Mouse (Mus musculus) CH12.LX (cell line): Measurements from ENCODE around the gene Cebpb. TPM values are rescaled to one million over a fixed set of nuclear protein-coding genes. Genes with fewer than 3 reads are reported as not detected.

Experiments
- DNase-seq: peaks from one replicate; pipeline ENCODE4 v3.0.0-alpha.2; 2013; ENCODE audit errors: extremely low read depth
- H3K27ac ChIP-seq: 2 replicates; pipeline ENCODE4 v1.5.1; 2012; ENCODE audit warnings: low read depth, mild to moderate bottlenecking, control low read depth, moderate library complexity; ENCODE audit not compliant: insufficient read depth
- H3K27me3 ChIP-seq: replicated peaks from 2 replicates; pipeline ENCODE3; 2012; ENCODE audit warnings: inconsistent platforms
- H3K36me3 ChIP-seq, 2 experiments: replicated peaks in 1 of 2; 2 replicates each; pipeline versions ENCODE3 to v1.6.1; 2012; ENCODE audit warnings: inconsistent platforms in 1 of 2, low read length in 1 of 2, mild to moderate bottlenecking in 1 of 2, mixed read lengths in 1 of 2, moderate library complexity in 1 of 2; ENCODE audit not compliant: control insufficient read depth in 1 of 2, insufficient read depth in 1 of 2
- H3K4me1 ChIP-seq, 2 experiments: 2 replicates each; pipeline ENCODE4 v1.6.1; 2012; ENCODE audit warnings: inconsistent platforms in 1 of 2, moderate library complexity in 1 of 2; ENCODE audit not compliant: insufficient read depth in 2 of 2, control insufficient read depth in 1 of 2
- H3K4me2 ChIP-seq: 2 replicates; pipeline ENCODE4 v1.6.1; 2012; ENCODE audit warnings: low read depth, mild to moderate bottlenecking, control low read depth; ENCODE audit not compliant: poor library complexity, insufficient read depth, severe bottlenecking
- H3K4me3 ChIP-seq, 3 experiments: fragments of 150-350 bp in 1 of 3; sonication (generic) in 1 of 3; replicated peaks in 1 of 3; 2 replicates each; pipeline versions ENCODE3 to v1.5.1; 2011 to 2012; ENCODE audit warnings: low read depth in 2 of 3, low read length in 2 of 3, mild to moderate bottlenecking in 2 of 3, moderate library complexity in 2 of 3, control low read depth in 1 of 3, improper control_type of control experiment in 1 of 3, inconsistent platforms in 1 of 3, mixed read lengths in 1 of 3; ENCODE audit not compliant: poor library complexity in 1 of 3
- H3K79me2 ChIP-seq: replicated peaks from 2 replicates; pipeline ENCODE4 v1.6.1; 2012; ENCODE audit warnings: mild to moderate bottlenecking, moderate library complexity; ENCODE audit not compliant: control insufficient read depth, poor library complexity, insufficient read depth, severe bottlenecking; ENCODE audit errors: extremely low read depth
- H3K9ac ChIP-seq: 2 replicates; pipeline ENCODE4 v1.6.1; 2012; ENCODE audit warnings: low read depth, mild to moderate bottlenecking, control low read depth, moderate library complexity; ENCODE audit not compliant: insufficient read depth
- H3K9me3 ChIP-seq: replicated peaks from 2 replicates; pipeline ENCODE3; 2012; ENCODE audit warnings: low read length, inconsistent platforms, mixed read lengths
- CHD2 ChIP-seq: IDR thresholded peaks from 2 replicates; pipeline ENCODE4 v1.6.1; 2011; ENCODE audit warnings: low read length, improper control_type of control experiment
- CTCF ChIP-seq, 2 experiments: IDR thresholded peaks in 1 of 2; conservative IDR thresholded peaks in 1 of 2; 2 replicates each; pipeline ENCODE4 v1.5.1; 2011 to 2012; ENCODE audit warnings: low read depth in 2 of 2, low read length in 2 of 2, improper control_type of control experiment in 1 of 2, inconsistent platforms in 1 of 2, mild to moderate bottlenecking in 1 of 2, moderate library complexity in 1 of 2
- E2F4 ChIP-seq: IDR thresholded peaks from 2 replicates; pipeline ENCODE4 v1.6.1; 2011; ENCODE audit warnings: low read depth, low read length, improper control_type of control experiment; ENCODE audit not compliant: insufficient replicate concordance
- ELF1 ChIP-seq: IDR thresholded peaks from 2 replicates; pipeline ENCODE4 v1.6.1; 2014; ENCODE audit warnings: low read depth, mild to moderate bottlenecking, inconsistent platforms, low read length, improper control_type of control experiment
- ETS1 ChIP-seq: conservative IDR thresholded peaks from 2 replicates; pipeline ENCODE4 v1.6.1; 2012; ENCODE audit warnings: low read depth, mild to moderate bottlenecking, inconsistent platforms, low read length, improper control_type of control experiment, moderate library complexity
- GABPA ChIP-seq: IDR thresholded peaks from 2 replicates; pipeline ENCODE4 v1.6.1; 2012; ENCODE audit warnings: low read depth, low read length, improper control_type of control experiment, inconsistent platforms; ENCODE audit not compliant: insufficient replicate concordance
- HCFC1 ChIP-seq: IDR thresholded peaks from 2 replicates; pipeline ENCODE4 v1.6.1; 2012; ENCODE audit warnings: low read depth, mild to moderate bottlenecking, inconsistent platforms, low read length, improper control_type of control experiment
- IRF4 ChIP-seq: IDR thresholded peaks from 2 replicates; pipeline ENCODE4 v1.6.1; 2014; ENCODE audit warnings: low read depth, mild to moderate bottlenecking, inconsistent platforms, low read length, improper control_type of control experiment
- JUN ChIP-seq: IDR thresholded peaks from 2 replicates; pipeline ENCODE4 v1.6.1; 2011; ENCODE audit warnings: low read depth, mild to moderate bottlenecking, low read length, improper control_type of control experiment, moderate library complexity; ENCODE audit not compliant: insufficient read depth
- JUND ChIP-seq: conservative IDR thresholded peaks from 2 replicates; pipeline ENCODE4 v1.6.1; 2011; ENCODE audit warnings: low read depth, low read length, improper control_type of control experiment
- KAT2A ChIP-seq: IDR thresholded peaks from 2 replicates; pipeline ENCODE4 v1.6.1; 2012; ENCODE audit warnings: low read length, improper control_type of control experiment, inconsistent platforms; ENCODE audit not compliant: insufficient replicate concordance
- MAZ ChIP-seq: IDR thresholded peaks from 2 replicates; pipeline ENCODE4 v1.6.1; 2012; ENCODE audit warnings: low read depth, mild to moderate bottlenecking, inconsistent platforms, low read length, improper control_type of control experiment, moderate library complexity
- MXI1 ChIP-seq: IDR thresholded peaks from 2 replicates; pipeline ENCODE4 v1.6.1; 2011; ENCODE audit warnings: mild to moderate bottlenecking, low read depth, low read length, improper control_type of control experiment
- MYC ChIP-seq: IDR thresholded peaks from 2 replicates; pipeline ENCODE4 v1.6.1; 2011; ENCODE audit warnings: low read depth, mild to moderate bottlenecking, improper control_type of control experiment, low read length
- NELFE ChIP-seq: IDR thresholded peaks from 2 replicates; pipeline ENCODE4 v1.6.1; 2011; ENCODE audit warnings: low read depth, low read length, improper control_type of control experiment
- POLR2A ChIP-seq: IDR thresholded peaks from 2 replicates; pipeline ENCODE4 v1.6.1; 2011; ENCODE audit warnings: low read depth, mild to moderate bottlenecking, improper control_type of control experiment, low read length
- POLR2AphosphoS2 ChIP-seq: IDR thresholded peaks from 2 replicates; pipeline ENCODE4 v1.6.1; 2011; ENCODE audit warnings: low read depth, low read length, improper control_type of control experiment
- RAD21 ChIP-seq: IDR thresholded peaks from 2 replicates; pipeline ENCODE4 v1.6.1; 2011; ENCODE audit warnings: low read depth, mild to moderate bottlenecking, low read length, improper control_type of control experiment, moderate library complexity
- SIN3A ChIP-seq: IDR thresholded peaks from 2 replicates; pipeline ENCODE4 v1.6.1; 2012; ENCODE audit warnings: low read length, improper control_type of control experiment, inconsistent platforms
- SMC3 ChIP-seq: IDR thresholded peaks from 2 replicates; pipeline ENCODE4 v1.6.1; 2011; ENCODE audit warnings: low read depth, low read length, improper control_type of control experiment
- TCF12 ChIP-seq: IDR thresholded peaks from 2 replicates; pipeline ENCODE4 v1.6.1; 2014; ENCODE audit warnings: low read depth, mild to moderate bottlenecking, inconsistent platforms, low read length, improper control_type of control experiment
- UBTF ChIP-seq: IDR thresholded peaks from 2 replicates; pipeline ENCODE4 v1.6.1; 2012; ENCODE audit warnings: low read depth, mild to moderate bottlenecking, inconsistent platforms, low read length, improper control_type of control experiment, moderate library complexity
- USF2 ChIP-seq: conservative IDR thresholded peaks from 2 replicates; pipeline ENCODE4 v1.6.1; 2011; ENCODE audit warnings: low read depth, low read length, improper control_type of control experiment
- ZC3H11A ChIP-seq: IDR thresholded peaks from 2 replicates; pipeline ENCODE4 v1.6.1; 2012; ENCODE audit warnings: low read depth, mild to moderate bottlenecking, inconsistent platforms, low read length, improper control_type of control experiment
- ZKSCAN1 ChIP-seq: IDR thresholded peaks from 2 replicates; pipeline ENCODE4 v1.6.1; 2012; ENCODE audit warnings: low read depth, inconsistent platforms, low read length, improper control_type of control experiment, borderline replicate concordance
- ZMIZ1 ChIP-seq: IDR thresholded peaks from 2 replicates; pipeline ENCODE4 v1.6.1; 2012; ENCODE audit warnings: low read depth, mild to moderate bottlenecking, inconsistent platforms, low read length, improper control_type of control experiment
- ZNF384 ChIP-seq: IDR thresholded peaks from 2 replicates; pipeline ENCODE4 v1.6.1; 2012; ENCODE audit warnings: low read depth, low read length, improper control_type of control experiment, inconsistent platforms
- dilution Hi-C: fragments of 300-500 bp; cut with MboI; formaldehyde crosslinking; loops from 2 replicates; pipeline ENCODE4 v1.14.3; 2020; ENCODE audit warnings: low sequenced_read_pairs; ENCODE audit not compliant: extremely low pct_unique_long_range_greater_than_20kb, extremely low pct_ligation_motif_present
- in situ Hi-C: fragments of 300-500 bp; cut with MboI; formaldehyde crosslinking; loops from 3 replicates; pipeline ENCODE4 v1.14.3; 2019; ENCODE audit warnings: low sequenced_read_pairs, low pct_ligation_motif_present, low pct_unique_long_range_greater_than_20kb, mixed read lengths
- polyA plus RNA-seq: library from polyadenylated mRNA; unstranded; fragments of >175 nt; gene quantifications from 2 replicates; pipeline ENCODE4 v1.2.1, GENCODE M21; 2012; ENCODE audit warnings: low read depth; ENCODE audit not compliant: insufficient read length
- total RNA-seq, 2 experiments: library from RNA; depleted of rRNA; stranded (reverse); fragments of 300-350 nt in 1 of 2; fragments of >200 nt in 1 of 2; gene quantifications; 2 replicates each; pipeline ENCODE4 v1.2.3; 2012 to 2014

Gene Cebpb
- total and polyA plus RNA-seq, 3 experiments: 0.19 to 6.2 (median 0.24) TPM

GRCm38 (mm10) chr2:167685865-167686264 is 2.9 kb upstream of the Cebpb start:
- Histone ChIP-seq H3K9ac (no peak overlapping the region), H3K27ac (no peak overlapping the region), H3K9me3 (peaks cover 10% of the 10 kb centered on the region), H3K4me2 (no peak overlapping the region), H3K4me3 (no peak overlapping the region), H3K79me2 (no peaks in the 10 kb centered on the region), H3K36me3 (no peaks in the 10 kb centered on the region), H3K4me1 (peaks cover 0 to 8% of the 10 kb centered on the region in 2 experiments; a peak in 2 of 4 replicates)
- in situ Hi-C loops (loop anchor here (5.0 kb wide), 1 partner anchor 211 kb away; no protein-coding TSS in a partner anchor), dilution Hi-C loops (loop anchor here (25.0 kb wide), 1 partner anchor 201 kb away; no protein-coding TSS in a partner anchor)
- TF ChIP-seq MYC (no peak), ZMIZ1 (no peak), MXI1 (no peak), POLR2AphosphoS2 (no peak), RAD21 (no peak), POLR2A (no peak), NELFE (no peak), E2F4 (no peak), JUN (no peak), ELF1 (no peak), MAZ (no peak), ZNF384 (no peak), CHD2 (no peak), SMC3 (no peak), HCFC1 (no peak), ZKSCAN1 (no peak), ZC3H11A (no peak), JUND (no peak)
- TF ChIP-seq, all 38 proteins: peak for 0
- no peak for DNase-seq
- peaks cover 74% of the 10 kb centered on the region for H3K27me3 ChIP-seq

GRCm38 (mm10) chr2:167686382-167687249 is 2.1 kb upstream of the Cebpb start:
- in situ Hi-C loops: loop anchor here (5.0 kb wide), 1 partner anchor 211 kb away; no protein-coding TSS in a partner anchor

More at GRCm38 (mm10) chr2:167686382-167687249, 2.1 kb upstream of the Cebpb start:
- Histone ChIP-seq H3K9ac (no peak overlapping the region), H3K4me3 (no peak overlapping the region), H3K4me1 (peaks cover 0 to 13% of the 10 kb centered on the region in 2 experiments; a peak in 2 of 4 replicates), H3K9me3 (peaks cover 8% of the 10 kb centered on the region), H3K36me3 (no peaks in the 10 kb centered on the region), H3K4me2 (no peak overlapping the region), H3K27me3 (peaks cover 75% of the 10 kb centered on the region), H3K27ac (no peak overlapping the region), H3K79me2 (no peaks in the 10 kb centered on the region; the same call in 1 of the 2 replicates)
- no peak for DNase-seq
- TF ChIP-seq ZNF384 (no peak), HCFC1 (no peak), NELFE (no peak), POLR2A (no peak), GABPA (no peak), KAT2A (no peak), MXI1 (no peak), UBTF (no peak), RAD21 (no peak), CTCF (conservative IDR thresholded peaks at IDR 0.05 in 1 of 2, IDR thresholded peaks at IDR 0.05 in 1 of 2; ENCODE audit: low read depth in 2 of 2, low read length in 2 of 2) (no peak), SIN3A (no peak), ETS1 (no peak), USF2 (no peak), MYC (no peak), ZC3H11A (no peak), IRF4 (no peak), TCF12 (no peak), SMC3 (no peak), E2F4 (no peak)
- dilution Hi-C loops: loop anchor here (25.0 kb wide), 1 partner anchor 201 kb away; no protein-coding TSS in a partner anchor
